Mouse (Mus musculus) thymus, adult 2 months (tissue): Measurements from ENCODE around the gene Ppt2. TPM values are rescaled to one million over a fixed set of nuclear protein-coding genes. Genes with fewer than 3 reads are reported as not detected.

ENCODE experiments used
- DNase-seq: peaks from one replicate; pipeline ENCODE4 v3.0.0; 2021
- H3K27ac ChIP-seq: fragments of 200-500 bp; 2 replicates; pipeline ENCODE4 v1.5.1; 2012; ENCODE audit warnings: low read length, control low read depth; ENCODE audit not compliant: control insufficient read depth, insufficient read depth
- H3K27me3 ChIP-seq: fragments of 200-500 bp; 2 replicates; pipeline ENCODE4 v1.6.1; 2012; ENCODE audit warnings: mild to moderate bottlenecking, low read length, moderate library complexity, mixed read lengths; ENCODE audit not compliant: control insufficient read depth, insufficient read depth
- H3K36me3 ChIP-seq: fragments of 200-500 bp; 2 replicates; pipeline ENCODE4 v1.6.1; 2012; ENCODE audit warnings: mild to moderate bottlenecking, low read length, moderate library complexity; ENCODE audit not compliant: control insufficient read depth, insufficient read depth
- H3K4me1 ChIP-seq: fragments of 200-500 bp; replicated peaks from 2 replicates; pipeline ENCODE4 v1.6.1; 2012; ENCODE audit warnings: low read length; ENCODE audit not compliant: control insufficient read depth, insufficient read depth
- H3K4me3 ChIP-seq: fragments of 200-500 bp; 2 replicates; pipeline ENCODE4 v1.5.1; 2012; ENCODE audit warnings: mild to moderate bottlenecking, low read length, control low read depth, moderate library complexity; ENCODE audit not compliant: control insufficient read depth, insufficient read depth
- CTCF ChIP-seq: fragments of 200-500 bp; IDR thresholded peaks from 2 replicates; pipeline ENCODE4 v1.5.1; 2012; ENCODE audit warnings: mild to moderate bottlenecking, control low read depth, low read length, moderate library complexity, borderline replicate concordance; ENCODE audit not compliant: control insufficient read depth, poor library complexity, insufficient read depth; ENCODE audit errors: extremely low read depth
- POLR2A ChIP-seq: fragments of 200-500 bp; IDR thresholded peaks from 2 replicates; pipeline ENCODE4 v1.6.1; 2012; ENCODE audit warnings: mild to moderate bottlenecking, low read length, control low read depth, moderate library complexity; ENCODE audit not compliant: control insufficient read depth, poor library complexity, insufficient read depth; ENCODE audit errors: extremely low read depth
- WGBS: fragments of 180-500 bp; shearing (Covaris S2); methylation state at CpG from one replicate; pipeline ENCODE4 v1.1.7; 2018; 5-methylcytosine and 5-hydroxymethylcytosine counted together
- polyA plus RNA-seq: library from polyadenylated mRNA; depleted of rRNA; stranded (reverse); fragments of >200 nt; gene quantifications from 2 replicates; pipeline ENCODE4 v1.2.3, GENCODE M21; 2012

The Ppt2 gene
- polyA plus RNA-seq, 1 experiment = 120 TPM

DNA sequence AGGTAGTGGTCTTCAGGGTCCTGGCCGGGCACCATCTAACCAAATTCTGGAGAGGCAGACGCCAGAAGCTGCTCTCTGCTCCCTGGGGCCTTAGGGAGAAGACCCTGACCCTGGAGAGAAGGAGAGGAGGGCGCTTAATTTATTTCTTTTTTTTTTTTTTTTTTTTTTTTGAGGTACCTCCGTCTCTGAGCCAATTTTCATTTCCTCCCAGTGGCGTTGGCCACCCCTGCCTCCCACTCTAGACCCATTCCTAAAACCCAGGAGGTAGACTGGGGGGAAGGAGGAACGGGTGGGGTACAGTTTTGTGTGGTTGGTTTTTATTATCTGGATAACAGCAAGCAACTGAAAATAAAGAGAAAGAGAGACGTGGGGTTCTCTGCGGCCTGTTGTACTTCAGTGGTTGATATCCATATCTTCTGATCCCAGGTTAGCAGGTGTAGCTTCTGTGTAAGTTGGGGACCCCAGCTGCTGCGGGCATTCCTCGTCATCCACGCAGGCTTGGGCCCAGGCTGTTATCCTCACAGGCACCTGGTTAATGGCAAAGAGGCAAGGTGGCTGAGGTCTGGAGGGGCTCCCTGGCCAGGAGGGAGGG is 15.2 kb downstream of the Ppt2 start:
- WGBS = 89% methylated on average over 11 of the region's 11 CpGs
- H3K36me3 ChIP-seq = peaks cover 31% of the 10 kb centered on the region

DNA sequence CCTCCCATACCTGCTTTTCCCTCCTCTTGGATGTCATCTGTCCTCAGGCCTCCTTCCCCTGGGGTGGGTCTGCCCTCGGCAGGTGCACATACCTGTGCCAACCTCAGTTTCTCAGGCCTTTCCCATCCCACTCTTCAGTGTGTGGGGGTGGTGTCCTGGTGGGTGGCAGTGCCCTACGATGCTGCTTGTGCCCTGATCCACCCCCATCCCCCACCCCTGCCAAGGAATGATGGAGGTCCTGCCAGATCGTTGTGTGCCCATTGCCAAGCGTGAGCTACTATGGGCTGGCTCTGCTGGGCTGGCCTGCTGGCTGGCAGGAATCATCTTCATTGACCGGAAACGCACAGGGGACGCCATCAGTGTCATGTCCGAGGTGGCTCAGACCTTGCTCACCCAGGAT is 17.3 kb downstream of the Ppt2 start:
- Histone ChIP-seq H3K36me3 (peaks cover 21% of the 10 kb centered on the region), H3K27ac (no peak overlapping the region), H3K27me3 (no peaks in the 10 kb centered on the region), H3K4me3 (no peak overlapping the region), H3K4me1 (peaks cover 17% of the 10 kb centered on the region)
- 96% methylated on average over 8 of the region's 8 CpGs for WGBS
- no peak for DNase-seq
- TF ChIP-seq POLR2A (no peak), CTCF (no peak)

More for the DNA sequence above, 15.2 kb downstream of the Ppt2 start:
- no peak overlapping the region for H3K27ac ChIP-seq
- H3K4me1 ChIP-seq = peaks cover 8% of the 10 kb centered on the region
- H3K4me3 ChIP-seq = no peak overlapping the region
- TF ChIP-seq POLR2A = no peak
- no peak for TF ChIP-seq CTCF
- no peak for DNase-seq
- H3K27me3 ChIP-seq = no peaks in the 10 kb centered on the region

DNA sequence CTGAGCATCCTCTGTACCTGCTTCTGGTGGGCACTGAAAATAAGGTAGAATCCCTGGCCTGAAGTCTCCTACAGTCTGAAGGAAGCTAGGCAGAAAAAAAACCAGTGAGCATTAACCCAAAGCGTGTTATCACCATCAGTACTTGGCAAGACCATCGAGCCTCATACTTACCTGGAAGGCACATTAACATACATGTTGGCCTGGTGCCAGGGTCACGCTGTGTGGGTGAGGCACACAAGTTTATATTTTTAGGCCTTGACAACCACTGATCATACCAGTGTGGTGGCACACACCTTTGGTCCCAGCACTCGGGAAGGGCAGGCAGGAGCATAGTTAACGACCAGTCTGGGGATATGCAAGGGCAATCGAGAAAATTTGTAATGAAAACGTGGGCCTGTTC is 20.3 kb downstream of the Ppt2 start:
- Histone ChIP-seq H3K27ac (no peak overlapping the region), H3K4me3 (no peak overlapping the region), H3K4me1 (peaks cover 28% of the 10 kb centered on the region), H3K36me3 (peaks cover 12% of the 10 kb centered on the region), H3K27me3 (no peaks in the 10 kb centered on the region)
- DNase-seq = no peak
- no peak for TF ChIP-seq POLR2A
- TF ChIP-seq CTCF = no peak
- 89% methylated on average over 7 of the region's 7 CpGs for WGBS

DNA sequence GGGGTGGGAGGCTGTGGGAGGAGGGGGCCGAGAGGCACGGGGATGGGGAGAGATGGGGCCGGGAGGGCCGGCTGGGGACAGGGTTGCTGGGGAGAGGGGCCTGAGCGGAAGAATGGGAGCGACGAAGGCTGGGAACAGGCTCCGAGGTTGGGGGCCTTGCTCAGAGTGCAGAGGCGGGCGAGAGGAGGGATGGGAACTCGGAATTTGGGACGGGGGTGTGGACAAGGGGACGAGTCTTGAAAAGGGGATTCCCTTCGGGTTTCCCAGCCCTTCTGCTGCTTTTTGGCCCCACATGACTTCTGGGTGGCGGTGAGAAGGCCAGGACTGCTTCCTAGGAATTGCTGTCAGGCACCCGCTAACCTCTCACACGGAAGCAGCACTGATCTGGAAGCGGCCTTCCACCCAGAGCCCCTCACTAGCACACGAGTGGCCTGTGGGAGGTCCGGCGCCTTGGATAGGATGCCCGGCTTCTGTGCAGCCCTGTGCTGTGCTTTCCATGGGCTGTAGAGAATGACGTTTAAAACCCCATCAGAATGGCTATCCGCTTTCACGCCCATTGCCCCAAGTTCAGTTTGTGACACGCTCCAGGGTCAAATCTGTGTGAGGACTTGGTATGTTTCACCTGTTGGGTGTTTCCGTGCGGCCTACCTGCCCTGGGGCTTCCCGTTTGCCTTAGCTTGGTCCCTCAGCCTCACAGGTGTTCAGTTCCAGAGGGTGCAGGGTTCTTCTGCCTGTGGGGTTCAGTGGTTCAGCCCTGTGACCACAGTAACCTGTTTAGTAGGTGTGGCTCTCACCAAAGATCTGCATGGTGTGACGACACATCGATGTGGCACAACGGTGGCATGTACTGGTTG is 21.9 kb downstream of the Ppt2 start:
- TF ChIP-seq POLR2A = no peak
- no peak for TF ChIP-seq CTCF
- 9% methylated on average over 32 of the region's 32 CpGs for WGBS
- H3K4me1 ChIP-seq = peaks cover 36% of the 10 kb centered on the region
- no peaks in the 10 kb centered on the region for H3K27me3 ChIP-seq
- H3K4me3 ChIP-seq = peak overlapping the region; percentile 62
- H3K27ac ChIP-seq = peak overlapping the region; percentile 8; the same call in 1 of the 2 replicates
- DNase-seq = no peak
- H3K36me3 ChIP-seq = no peaks in the 10 kb centered on the region; the same call in 1 of the 2 replicates

DNA sequence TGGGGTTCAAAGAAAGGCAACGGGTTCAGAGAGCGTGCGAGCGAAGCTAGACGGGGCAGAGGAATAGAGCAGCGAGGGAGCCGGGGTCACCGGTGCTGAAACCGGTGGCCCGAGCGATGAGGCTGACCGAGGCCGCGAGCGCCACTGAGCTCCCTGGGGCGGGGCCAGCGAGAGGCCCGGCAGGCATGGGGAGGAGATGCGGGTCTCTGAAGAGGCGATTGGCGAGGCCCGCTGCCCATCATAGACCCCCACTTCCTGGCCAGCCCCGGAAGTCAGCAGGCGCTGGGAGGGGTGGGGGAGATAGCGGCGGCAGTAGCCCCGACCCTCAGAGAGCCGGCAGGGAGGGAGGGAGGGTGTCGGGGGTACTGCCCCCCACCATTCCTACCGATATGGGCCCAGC is 22.7 kb downstream of the Ppt2 start:
- Histone ChIP-seq H3K4me1 (peaks cover 36% of the 10 kb centered on the region), H3K36me3 (no peaks in the 10 kb centered on the region), H3K27ac (peak overlapping the region; percentile 68), H3K27me3 (no peaks in the 10 kb centered on the region), H3K4me3 (peak overlapping the region; percentile 62)
- DNase-seq = peak; percentile 97
- TF ChIP-seq CTCF (peak; percentile 15; the same call in 1 of the 2 replicates), POLR2A (peak; percentile 70; the same call in 1 of the 2 replicates)
- WGBS = 1% methylated on average over 30 of the region's 30 CpGs

DNA sequence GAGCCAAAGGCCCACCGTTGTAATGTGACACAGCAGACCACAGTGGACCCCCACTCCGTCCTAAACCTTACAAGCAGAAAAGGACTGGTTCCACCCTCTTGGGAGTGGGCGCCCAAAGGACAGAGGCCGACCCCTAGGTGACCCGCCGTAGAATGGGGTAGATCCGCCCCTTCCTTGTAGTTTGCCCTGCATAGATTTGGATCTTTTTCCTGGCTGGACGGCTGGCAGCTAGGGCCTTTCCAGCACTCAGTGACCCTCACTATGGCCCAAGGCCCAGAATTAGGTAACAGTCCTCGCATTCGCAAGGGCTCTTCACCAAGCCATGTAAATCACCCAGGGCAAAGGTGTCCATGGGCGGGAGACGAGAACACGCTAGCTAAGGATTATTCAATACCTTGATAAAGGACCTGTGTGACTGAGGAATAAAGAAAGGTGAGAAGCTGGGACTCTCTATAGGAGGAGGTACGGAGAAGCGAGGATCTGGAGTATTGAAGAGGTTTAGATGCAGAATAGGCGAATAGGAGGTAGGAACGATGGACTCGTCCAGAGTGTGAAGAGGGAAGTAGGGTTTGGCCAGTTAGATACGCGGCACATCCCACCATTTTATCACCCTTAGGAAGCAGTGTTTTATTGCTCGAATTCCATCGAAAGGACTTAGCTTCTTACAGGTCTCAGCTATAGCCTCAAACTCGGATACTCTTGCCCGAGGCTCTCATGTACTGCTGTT is 23.6 kb downstream of the Ppt2 start:
- TF ChIP-seq CTCF (no peak), POLR2A (no peak)
- Histone ChIP-seq H3K27me3 (no peaks in the 10 kb centered on the region), H3K27ac (peak overlapping the region; percentile 68), H3K4me1 (peaks cover 36% of the 10 kb centered on the region), H3K4me3 (peak overlapping the region; percentile 62), H3K36me3 (no peaks in the 10 kb centered on the region)
- WGBS = 27% methylated on average over 24 of the region's 24 CpGs
- DNase-seq = no peak
